Comparison of ENCODE assay signal across 13 mouse cellular contexts in the genomic region with DNA sequence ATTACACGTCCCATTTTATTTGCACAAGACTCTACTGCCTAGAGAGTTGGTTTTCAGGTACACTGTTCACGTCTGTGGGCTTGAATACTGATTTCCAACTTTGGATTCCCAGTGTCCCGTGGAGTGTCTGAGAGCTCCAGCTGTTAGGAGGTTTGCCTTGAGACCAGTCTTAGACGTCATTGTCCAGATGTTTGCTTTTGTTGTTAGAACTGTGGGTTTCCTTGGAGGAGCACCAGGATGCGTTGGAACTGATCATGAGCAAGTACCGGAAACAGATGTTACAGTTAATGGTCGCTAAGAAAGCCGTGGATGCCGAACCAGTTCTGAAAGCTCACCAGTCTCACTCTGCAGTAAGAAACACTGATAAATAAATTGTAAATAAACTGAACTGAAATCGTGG. TPM values are rescaled to one million over a fixed set of nuclear protein-coding genes. Genes with fewer than 3 reads are reported as not detected.
DNase-seq lines count a peak whose midpoint lies in the region; ATAC-seq and TF ChIP-seq lines count a peak whose summit lies in the region.
"Had no signal": no experiment of that assay in that cellular context is flagged by ENCODE, and none has a peak within 500 bp of the region (broad histone marks: within the 10 kb centered on the region; RNA-seq: fewer than 3 reads in every experiment).

No protein-coding gene starts in this region.

- WGBS in embryonic facial prominence, embryonic 13.5 days = 68% methylated on average over 10 of the region's 10 CpGs
- 85% methylated on average over 10 of the region's 10 CpGs for WGBS in embryonic facial prominence, embryonic 10.5 days
- 65% methylated on average over 10 of the region's 10 CpGs for WGBS in intestine, embryonic 15.5 days

- ATAC-seq in embryonic facial prominence, embryonic 13.5 days (ENCODE audit: insufficient number of reproducible peaks, insufficient read depth, low FRiP score, low TSS enrichment, low read depth) = no peak
- no peak for ATAC-seq in intestine, embryonic 15.5 days

- peaks cover 37% of the 10 kb centered on the region for H3K36me3 ChIP-seq in embryonic facial prominence, embryonic 13.5 days
- H3K36me3 ChIP-seq in embryonic facial prominence, embryonic 10.5 days (replicated peaks) = peaks cover 46% of the 10 kb centered on the region
- peaks cover 15% of the 10 kb centered on the region for H3K36me3 ChIP-seq in intestine, embryonic 15.5 days

- no peak overlapping the region; the same call in 1 of the 2 replicates for H3K4me2 ChIP-seq in embryonic facial prominence, embryonic 13.5 days
- peak overlapping the region; percentile 59; the same call in 1 of the 2 replicates for H3K4me2 ChIP-seq in intestine, embryonic 15.5 days (replicated peaks)

- no peak for DNase-seq in embryonic facial prominence, embryonic 10.5 days (ENCODE audit: low spot score)
- no peak for DNase-seq in left cerebral cortex, adult 2 months (ENCODE audit: extremely low spot score in 1 of 2, low spot score in 2 of 2)
- DNase-seq in left cerebral cortex, postnatal 36 days (ENCODE audit: low spot score in 2 of 2) = no peak
- DNase-seq in cerebellum, postnatal 25 days = no peak
- no peak for DNase-seq in testis, postnatal 14 days (ENCODE audit: low spot score)
- DNase-seq: adrenal gland, postnatal 25 days; cerebellum, postnatal 36 days; layer of hippocampus, postnatal 36 days had no signal

- intact Hi-C loops in left cerebral cortex, adult 2 months (cut with DNase I) = loop anchor here (10.0 kb wide), 1 partner anchor 282 kb away; no protein-coding TSS in a partner anchor
- intact Hi-C loops in left cerebral cortex, postnatal 36 days (cut with DNase I) = no loop called here

- TF ChIP-seq POLR2A in bone marrow macrophage, adult 2 months (IDR thresholded peaks at IDR 0.05; ENCODE audit: borderline replicate concordance, low read depth, low read length) = no peak

- no peak for TF ChIP-seq CTCF in left cerebral cortex, adult 2 months (IDR thresholded peaks at IDR 0.05)
- no peak for TF ChIP-seq CTCF in bone marrow macrophage, adult 2 months (IDR thresholded peaks at IDR 0.05; ENCODE audit: low read depth, low read length)

- no peaks in the 10 kb centered on the region for H3K27me3 ChIP-seq in embryonic facial prominence, embryonic 13.5 days
- no peaks in the 10 kb centered on the region for H3K27me3 ChIP-seq in embryonic facial prominence, embryonic 10.5 days (replicated peaks; ENCODE audit: low read depth, poor library complexity, severe bottlenecking)
- H3K27me3 ChIP-seq in intestine, embryonic 15.5 days (replicated peaks) = no peaks in the 10 kb centered on the region
- H3K27me3 ChIP-seq: forebrain, embryonic 12.5 days had no signal

- no peak overlapping the region for H3K27ac ChIP-seq in embryonic facial prominence, embryonic 13.5 days
- no peak overlapping the region for H3K27ac ChIP-seq in embryonic facial prominence, embryonic 10.5 days (replicated peaks)
- H3K27ac ChIP-seq in left cerebral cortex, adult 2 months = no peak overlapping the region
- peak overlapping the region; percentile 56 for H3K27ac ChIP-seq in bone marrow macrophage, adult 2 months (ENCODE audit: insufficient read depth, low read depth, low read length)
- no peak overlapping the region for H3K27ac ChIP-seq in intestine, embryonic 15.5 days
- H3K27ac ChIP-seq: forebrain, embryonic 12.5 days had no signal

- H3K4me1 ChIP-seq in embryonic facial prominence, embryonic 13.5 days = peaks cover 14% of the 10 kb centered on the region
- H3K4me1 ChIP-seq in embryonic facial prominence, embryonic 10.5 days = peaks cover 18% of the 10 kb centered on the region
- peaks cover 15% of the 10 kb centered on the region for H3K4me1 ChIP-seq in bone marrow macrophage, adult 2 months (ENCODE audit: control insufficient read depth, insufficient read depth, low read length)
- peaks cover 12% of the 10 kb centered on the region for H3K4me1 ChIP-seq in intestine, embryonic 15.5 days (replicated peaks)

- peak overlapping the region; percentile 36; the same call in 1 of the 2 replicates for H3K9ac ChIP-seq in embryonic facial prominence, embryonic 13.5 days
- H3K9ac ChIP-seq in intestine, embryonic 15.5 days = no peak overlapping the region

- H3K4me3 ChIP-seq in embryonic facial prominence, embryonic 13.5 days = no peak overlapping the region
- no peak overlapping the region; the same call in 1 of the 2 replicates for H3K4me3 ChIP-seq in embryonic facial prominence, embryonic 10.5 days
- peak overlapping the region; percentile 66; the same call in 1 of the 2 replicates for H3K4me3 ChIP-seq in left cerebral cortex, adult 2 months
- peak overlapping the region; percentile 7; the same call in 1 of the 2 replicates for H3K4me3 ChIP-seq in bone marrow macrophage, adult 2 months (ENCODE audit: insufficient read depth, low read length)
- no peak overlapping the region for H3K4me3 ChIP-seq in intestine, embryonic 15.5 days (replicated peaks)

- no peaks in the 10 kb centered on the region for H3K9me3 ChIP-seq in embryonic facial prominence, embryonic 13.5 days
- H3K9me3 ChIP-seq in embryonic facial prominence, embryonic 10.5 days = peaks cover 7% of the 10 kb centered on the region; the same call in 1 of the 2 replicates
- no peaks in the 10 kb centered on the region for H3K9me3 ChIP-seq in intestine, embryonic 15.5 days

RNA-seq across cellular contexts. Expression of a gene that starts 1.5 kb away (rescaled TPM):
- 56.6 and 60.0 TPM in 2 replicates for polyA plus RNA-seq in embryonic facial prominence, embryonic 13.5 days (2015; fragmentation: Nextera tagmentation; extraction: Ambion mirVana)
- 55.7 and 57.2 TPM in 2 replicates for polyA plus RNA-seq in embryonic facial prominence, embryonic 10.5 days (2016; fragmentation: Nextera tagmentation; extraction: Ambion mirVana)
- total RNA-seq in left cerebral cortex, adult 2 months (2021) = 10 to 100 TPM; 69.9 to 78.3 TPM
- 10 to 100 TPM; 60.9 to 72.9 TPM for total RNA-seq in left cerebral cortex, postnatal 36 days (2021)
- polyA plus RNA-seq in bone marrow macrophage, adult 2 months (2012; ENCODE audit: insufficient read depth, insufficient read length, missing spikeins) = 53.6 and 54.2 TPM in 2 replicates
- polyA plus RNA-seq in intestine, embryonic 15.5 days (2015; fragmentation: Nextera tagmentation; extraction: Ambion mirVana) = 46.6 and 51.9 TPM in 2 replicates

RNA-seq across cellular contexts. Expression of a gene that starts 23.2 kb away (rescaled TPM):
- polyA plus RNA-seq in embryonic facial prominence, embryonic 13.5 days (2015; fragmentation: Nextera tagmentation; extraction: Ambion mirVana) = 396 and 425 TPM in 2 replicates
- polyA plus RNA-seq in embryonic facial prominence, embryonic 10.5 days (2016; fragmentation: Nextera tagmentation; extraction: Ambion mirVana) = 469 and 474 TPM in 2 replicates
- 100 to 1,000 TPM; 216 to 245 TPM for total RNA-seq in left cerebral cortex, adult 2 months (2021)
- total RNA-seq in left cerebral cortex, postnatal 36 days (2021) = 100 to 1,000 TPM; 233 to 247 TPM
- 291 and 299 TPM in 2 replicates for polyA plus RNA-seq in bone marrow macrophage, adult 2 months (2012; ENCODE audit: insufficient read depth, insufficient read length, missing spikeins)
- 268 and 301 TPM in 2 replicates for polyA plus RNA-seq in intestine, embryonic 15.5 days (2015; fragmentation: Nextera tagmentation; extraction: Ambion mirVana)

RNA-seq across cellular contexts. Expression of a gene that starts 33.1 kb away (rescaled TPM):
- polyA plus RNA-seq in embryonic facial prominence, embryonic 13.5 days (2015; fragmentation: Nextera tagmentation; extraction: Ambion mirVana) = not detected in 2 replicates
- polyA plus RNA-seq in embryonic facial prominence, embryonic 10.5 days (2016; fragmentation: Nextera tagmentation; extraction: Ambion mirVana) = not detected in 2 replicates
- total RNA-seq in left cerebral cortex, adult 2 months (2021) = not detected
- total RNA-seq in left cerebral cortex, postnatal 36 days (2021) = not detected
- polyA plus RNA-seq in bone marrow macrophage, adult 2 months (2012; ENCODE audit: insufficient read depth, insufficient read length, missing spikeins) = not detected in 2 replicates
- 0.06 and 0.15 TPM in 2 replicates for polyA plus RNA-seq in intestine, embryonic 15.5 days (2015; fragmentation: Nextera tagmentation; extraction: Ambion mirVana)
- total RNA-seq: adrenal gland, postnatal 25 days; layer of hippocampus, postnatal 36 days; megakaryocyte progenitor cell, adult 5-6 weeks had no signal
- polyA plus RNA-seq: forebrain, embryonic 12.5 days had no signal

Comparison
In these comparisons a context has a peak if more than half of its experiments do, and no peak if none do; other contexts are left out.
1. H3K4me3 ChIP-seq: peak in left cerebral cortex, adult 2 months (single experiment) and bone marrow macrophage, adult 2 months (single experiment); none in embryonic facial prominence, embryonic 13.5 days (single experiment), embryonic facial prominence, embryonic 10.5 days (single experiment) and intestine, embryonic 15.5 days (single experiment).